Mouse (Mus musculus) erythroblast, adult 5-6 weeks (primary cell): ENCODE data around the gene Gm20388. TPM values are rescaled to one million over a fixed set of nuclear protein-coding genes. Genes with fewer than 3 reads are reported as not detected.
"Not testable (repeated sequence)": the region's sequence is repeated elsewhere in the genome, so short reads cannot be mapped to it uniquely, and the experiment has no call there.

Experiments
- ATAC-seq: replicated peaks from 2 replicates; pipeline ENCODE4 v1.8.0; 2016; ENCODE audit warnings: moderate number of reproducible peaks, mild to moderate bottlenecking, moderate TSS enrichment, inconsistent platforms; ENCODE audit not compliant: poor library complexity, low FRiP score, severe bottlenecking
- total RNA-seq, 2 experiments: library from RNA; stranded (forward) in 1 of 2; stranded (reverse) in 1 of 2; fragments of 150-400 nt in 1 of 2; fragments of 200-764, 138-1000 nt in 1 of 2; gene quantifications; 2 replicates each; pipeline versions ENCODE4 v1.2.3 to v1.2.4; 2015 to 2017; ENCODE audit warnings: low replicate concordance in 2 of 2

Gene Gm20388
- total RNA-seq, 2 experiments from 2014 or later, result 2.9 to 7.8 TPM

DNA sequence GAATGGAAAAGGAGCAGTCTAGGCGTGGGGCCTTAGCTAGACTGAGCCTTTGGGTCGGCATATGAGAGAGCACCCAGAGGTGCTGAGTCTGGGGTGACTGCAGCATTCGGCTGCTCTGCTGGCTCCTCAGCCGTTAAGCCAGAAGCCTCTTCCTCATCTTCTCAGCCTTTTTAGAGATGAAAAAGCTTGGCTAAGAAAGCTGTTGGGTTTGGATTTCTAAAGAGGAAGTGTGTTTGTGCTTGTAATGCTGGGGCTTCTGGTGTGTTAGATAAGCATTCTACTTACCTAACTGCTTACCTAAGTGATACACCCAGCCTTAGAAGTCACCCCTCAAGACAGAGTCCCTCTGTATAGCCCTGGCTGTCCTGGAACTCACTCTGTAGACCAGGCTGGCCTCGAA, 3540.1 kb downstream of the Gm20388 start:
- ATAC-seq, result peak; percentile 61

DNA sequence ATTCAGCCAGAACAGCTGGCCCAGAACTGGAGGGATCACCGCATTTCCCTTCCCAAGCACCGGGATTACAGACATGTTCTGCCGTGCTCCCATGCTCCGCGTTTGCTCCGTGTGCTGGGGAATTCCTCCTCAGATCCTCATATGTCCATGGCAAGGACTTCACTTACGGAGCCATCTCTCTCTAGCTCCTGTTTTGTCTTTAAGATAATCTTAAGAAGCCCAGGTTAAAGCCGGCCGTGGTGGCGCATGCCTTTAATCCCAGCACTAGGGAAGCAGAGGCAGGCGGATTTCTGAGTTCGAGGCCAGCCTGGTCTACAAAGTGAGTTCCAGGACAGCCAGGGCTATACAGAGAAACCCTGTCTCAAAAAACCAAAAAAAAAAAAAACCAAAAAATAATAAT, 3541.1 kb downstream of the Gm20388 start:
- not testable (repeated sequence) for ATAC-seq

GRCm38 (mm10) chr8:123452149-123452548, 3541.5 kb downstream of the Gm20388 start:
- peak; percentile 51 for ATAC-seq

DNA sequence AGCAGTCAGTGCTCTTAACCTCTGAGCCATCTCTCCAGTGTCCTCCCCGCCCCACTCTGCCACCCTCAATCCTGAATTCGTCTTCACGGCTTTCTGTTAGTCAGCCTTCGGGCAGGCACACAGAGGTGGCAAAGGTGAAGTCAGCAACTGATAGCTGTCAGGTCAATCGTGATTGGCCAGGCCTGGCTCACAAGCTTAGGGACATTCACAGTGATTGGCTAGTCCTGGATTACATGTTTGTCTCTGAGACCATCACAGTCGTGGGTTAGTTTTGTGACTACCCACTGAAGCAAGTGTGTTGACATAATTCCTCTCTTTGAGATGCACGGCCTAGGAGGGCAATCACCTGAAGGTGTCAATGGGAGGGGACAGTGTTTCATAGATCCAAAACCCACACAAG, 3542.7 kb downstream of the Gm20388 start:
- ATAC-seq, result peak; percentile 81

DNA sequence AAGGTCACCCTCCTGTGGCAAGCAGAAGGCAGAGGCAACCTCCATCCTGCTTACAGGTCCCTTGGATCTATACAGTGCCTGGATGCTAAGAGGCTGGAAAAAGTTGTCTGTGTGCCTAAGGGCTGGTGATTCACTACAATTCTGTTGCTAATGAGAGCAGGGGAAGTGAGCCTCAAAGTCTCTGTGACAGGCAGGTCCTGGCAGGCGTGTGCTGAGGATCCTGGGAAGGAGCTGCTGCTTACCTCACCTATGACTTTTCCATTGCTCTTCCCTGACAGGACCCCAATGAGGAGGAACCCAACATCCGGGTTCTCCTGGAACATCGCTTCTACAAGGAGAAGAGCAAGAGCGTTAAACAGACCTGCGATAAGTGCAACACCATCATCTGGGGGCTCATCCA, 3543.3 kb downstream of the Gm20388 start:
- ATAC-seq, result no peak

GRCm38 (mm10) chr8:123454559-123454958, 3543.9 kb downstream of the Gm20388 start:
- no peak for ATAC-seq

DNA sequence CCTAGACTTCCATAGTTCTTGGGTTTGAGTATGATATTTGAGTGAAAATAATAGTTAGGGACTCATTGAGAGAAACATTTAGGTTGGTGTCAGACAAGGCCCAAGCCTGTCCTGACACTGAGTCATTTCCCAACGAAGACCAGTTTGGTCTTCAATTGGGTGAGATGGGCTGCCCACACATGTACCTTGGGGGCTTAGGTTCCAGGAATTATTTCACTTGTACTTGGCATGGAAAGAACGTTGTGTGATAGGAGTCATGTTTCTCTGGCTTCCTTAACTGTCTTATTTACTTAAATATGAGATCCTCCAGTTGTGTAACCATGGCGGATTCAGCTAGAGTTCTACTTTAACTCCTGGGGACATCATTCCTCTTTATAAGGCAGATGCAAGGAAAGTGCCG, 3553.0 kb downstream of the Gm20388 start:
- no peak for ATAC-seq

GRCm38 (mm10) chr8:123467476-123467875, 3556.8 kb downstream of the Gm20388 start:
- no peak for ATAC-seq

DNA sequence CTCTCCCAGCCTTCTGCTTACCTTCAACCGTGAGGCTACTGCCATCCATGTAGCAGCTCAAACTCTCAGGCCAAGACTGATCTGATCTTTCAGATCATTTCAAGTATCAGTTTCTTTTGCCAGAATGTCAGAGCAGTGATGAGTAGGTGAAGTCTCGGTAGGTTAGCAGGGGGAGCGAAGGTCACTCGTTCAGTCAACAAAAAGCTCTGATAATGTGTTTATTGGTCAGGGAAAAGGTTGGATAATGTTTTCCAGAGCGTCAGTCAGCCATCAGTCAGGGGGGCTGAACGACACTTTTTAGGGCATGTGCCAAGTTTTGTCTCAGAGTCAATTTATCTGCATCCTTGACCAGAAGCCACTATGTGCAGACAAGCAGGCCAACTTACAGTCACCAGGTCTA, 3562.3 kb downstream of the Gm20388 start:
- not testable (repeated sequence) for ATAC-seq

- not testable (repeated sequence) for ATAC-seq
Measured at GRCm38 (mm10) chr8:123474549-123474948, 3563.9 kb downstream of the Gm20388 start.

DNA sequence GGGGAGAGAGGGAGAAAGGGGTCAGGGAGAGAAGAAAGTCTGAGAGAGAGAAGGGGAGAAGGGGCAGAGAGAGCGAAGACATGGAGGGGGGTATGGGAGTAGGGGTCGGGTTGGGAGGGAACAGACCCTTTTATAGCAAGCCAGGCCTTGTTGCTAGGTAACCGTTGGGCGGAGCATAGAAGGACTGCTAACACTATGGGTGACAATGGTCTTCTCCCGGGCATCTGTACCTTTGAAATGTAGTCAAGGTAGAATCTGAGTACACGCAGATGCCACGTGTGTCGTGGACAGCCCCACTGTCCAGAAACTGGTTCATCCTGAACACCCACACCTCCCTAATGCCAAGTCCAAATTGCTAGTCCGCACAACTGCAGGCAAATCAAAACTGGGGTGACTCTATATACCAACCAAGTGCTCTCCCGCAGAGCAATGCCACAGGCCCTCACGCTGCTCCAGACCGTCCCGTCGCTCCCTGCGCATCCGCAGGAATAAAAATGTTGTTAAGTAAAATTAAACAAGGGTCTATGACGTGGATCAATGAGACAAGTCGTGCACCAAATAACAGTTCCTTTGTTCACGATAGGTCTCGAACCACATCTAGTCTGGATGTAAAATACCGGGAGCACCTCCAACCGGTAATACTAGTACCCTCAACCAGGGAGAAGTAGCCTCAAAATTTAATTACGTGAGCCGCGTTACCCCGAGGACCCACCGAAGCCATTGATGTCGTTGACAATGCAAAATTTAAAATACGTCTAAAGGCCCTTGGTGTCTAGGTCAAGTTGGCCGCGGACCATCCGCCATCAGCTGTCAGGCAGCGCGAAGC, 3566.5 kb downstream of the Gm20388 start:
- ATAC-seq, result peak; percentile 49

DNA sequence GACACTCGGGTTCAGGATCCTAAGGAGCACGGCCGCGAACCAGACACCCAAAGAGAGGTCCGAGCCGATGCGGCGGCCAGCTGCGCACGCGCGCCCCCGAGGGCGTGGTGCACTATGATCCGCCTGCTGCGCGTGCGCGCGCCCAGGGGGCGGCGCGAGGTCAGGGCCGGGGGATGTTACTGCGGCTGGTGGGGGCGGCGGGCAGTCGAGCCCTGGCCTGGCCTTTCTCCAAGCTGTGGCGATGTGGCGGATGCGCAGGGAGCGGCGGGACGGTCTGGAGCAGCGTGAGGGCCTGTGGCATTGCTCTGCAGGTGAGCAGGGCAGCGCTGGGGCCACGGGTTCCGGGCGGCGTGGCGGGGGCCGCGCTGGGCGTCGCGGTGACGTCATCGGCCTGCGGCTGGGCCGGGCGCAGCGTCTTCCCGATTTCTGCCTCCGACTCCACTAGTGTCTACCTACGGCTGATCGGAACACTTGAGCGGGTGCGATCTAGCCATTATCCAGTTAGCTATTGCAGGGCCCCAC, 3567.2 kb downstream of the Gm20388 start, which contains the start of gene Afg3l1:
Gene Afg3l1 (plus strand): TSS at position 167 of the 522 bp plus-strand sequence.
- peak; percentile 89 for ATAC-seq

DNA sequence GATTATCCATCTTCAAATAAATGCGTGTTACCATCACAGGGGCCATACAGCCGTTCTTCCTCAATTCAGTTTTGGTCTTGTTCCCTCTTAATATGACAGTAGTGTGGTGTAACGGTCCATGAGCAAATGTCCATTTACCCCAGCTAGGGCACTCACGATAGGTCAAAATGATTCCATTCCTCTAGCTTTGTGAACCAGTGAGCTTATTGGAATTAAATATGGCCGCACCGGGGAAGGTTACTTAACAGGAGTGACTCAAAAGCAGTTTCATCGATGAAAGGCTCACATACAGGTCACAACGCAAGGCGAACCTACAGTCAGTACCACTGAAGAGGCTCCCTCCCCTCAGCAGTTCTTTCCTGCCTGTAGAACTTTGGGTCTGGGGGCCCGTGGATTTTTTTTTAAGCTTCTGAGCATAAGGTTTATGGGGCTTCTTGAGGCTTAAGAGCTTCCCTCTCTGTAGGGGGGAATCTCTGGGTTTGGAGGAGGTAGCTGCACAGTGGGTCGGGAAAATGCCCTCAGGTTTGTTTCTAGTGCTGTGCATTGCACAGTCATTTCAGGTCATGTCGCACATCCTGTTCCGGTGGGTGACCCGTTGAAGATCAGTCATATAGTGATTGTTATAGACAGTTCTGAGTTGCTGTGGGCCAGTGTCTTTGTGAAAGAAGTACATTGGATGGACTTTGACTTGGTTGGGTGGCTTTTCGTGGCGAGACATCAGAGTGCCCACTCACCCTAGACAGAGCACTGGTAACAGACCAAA, 3568.0 kb downstream of the Gm20388 start:
- peak; percentile 26 for ATAC-seq

- no peak for ATAC-seq
Measured at GRCm38 (mm10) chr8:123482627-123483026, 3572.0 kb downstream of the Gm20388 start.

GRCm38 (mm10) chr8:123491280-123492075, 3580.8 kb downstream of the Gm20388 start:
- no peak for ATAC-seq

GRCm38 (mm10) chr8:123492898-123493297, 3582.3 kb downstream of the Gm20388 start:
- ATAC-seq, result no peak

GRCm38 (mm10) chr8:123497699-123498098, 3587.1 kb downstream of the Gm20388 start:
- no peak for ATAC-seq

- ATAC-seq, result no peak
Measured at GRCm38 (mm10) chr8:123498963-123499362, 3588.3 kb downstream of the Gm20388 start.

- no peak for ATAC-seq
Measured at GRCm38 (mm10) chr8:123499556-123499955, 3588.9 kb downstream of the Gm20388 start.

GRCm38 (mm10) chr8:123502192-123502591, 3591.6 kb downstream of the Gm20388 start:
- no peak for ATAC-seq
